Mouse (Mus musculus) stomach, postnatal 0 days (tissue): ENCODE measurements around the gene Pttg1ip. TPM values are rescaled to one million over a fixed set of nuclear protein-coding genes. Genes with fewer than 3 reads are reported as not detected.

ENCODE experiments used
- ATAC-seq: fragments of 200-750 bp; cut with Nextera tagmentation; 2 replicates; pipeline ENCODE4 v1.8.0; 2017; ENCODE audit not compliant: low FRiP score, low TSS enrichment
- DNase-seq: peaks from one replicate; pipeline ENCODE4 v3.0.0-alpha.2; 2016; ENCODE audit warnings: low spot score
- H3K27ac ChIP-seq: fragments of 300-500 bp; sonication (generic); replicated peaks from 2 replicates; pipeline ENCODE4 v1.5.1; 2014; ENCODE audit warnings: mild to moderate bottlenecking, control low read depth
- H3K27me3 ChIP-seq: fragments of 300-500 bp; sonication (generic); 2 replicates; pipeline ENCODE4 v1.6.1; 2014; ENCODE audit warnings: low read length; ENCODE audit not compliant: control insufficient read depth, insufficient read depth
- H3K36me3 ChIP-seq: fragments of 300-500 bp; sonication (generic); 2 replicates; pipeline ENCODE4 v1.6.1; 2014; ENCODE audit warnings: low read length, mixed read lengths; ENCODE audit not compliant: control insufficient read depth, insufficient read depth
- H3K4me1 ChIP-seq: fragments of 300-500 bp; sonication (generic); replicated peaks from 2 replicates; pipeline ENCODE4 v1.6.1; 2014; ENCODE audit warnings: antibody characterized with exemption; ENCODE audit not compliant: control insufficient read depth, insufficient read depth
- H3K4me2 ChIP-seq: fragments of 300-500 bp; sonication (generic); replicated peaks from 2 replicates; pipeline ENCODE4 v1.6.1; 2014; ENCODE audit warnings: low read depth, mild to moderate bottlenecking, control low read depth, moderate library complexity
- H3K4me3 ChIP-seq: fragments of 300-500 bp; sonication (generic); 2 replicates; pipeline ENCODE4 v1.5.1; 2014; ENCODE audit warnings: low read depth, low read length, control low read depth
- H3K9ac ChIP-seq: fragments of 300-500 bp; sonication (generic); 2 replicates; pipeline ENCODE4 v1.6.1; 2014; ENCODE audit warnings: mild to moderate bottlenecking, low read length, control low read depth, mixed read lengths
- H3K9me3 ChIP-seq: fragments of 300-500 bp; sonication (generic); 2 replicates; pipeline ENCODE4 v1.6.1; 2016; ENCODE audit warnings: low read length; ENCODE audit not compliant: control insufficient read depth
- CTCF ChIP-seq: IDR thresholded peaks from 2 replicates; pipeline ENCODE4 v1.5.1; 2016; ENCODE audit warnings: antibody characterized with exemption, low read depth, mild to moderate bottlenecking, moderate library complexity
- EP300 ChIP-seq: optimal IDR thresholded peaks from 2 replicates; pipeline ENCODE3; 2016; ENCODE audit warnings: antibody characterized with exemption
- WGBS: fragments of 180-500 bp; shearing (Covaris S2); extraction: QIAGEN DNeasy Blood & Tissue Kit; methylation state at CpG from one replicate; pipeline ENCODE4 v1.1.7; 2014; 5-methylcytosine and 5-hydroxymethylcytosine counted together
- polyA plus RNA-seq: library from polyadenylated mRNA; unstranded; fragments of >200 nt; fragmentation: Nextera tagmentation; extraction: Ambion mirVana; gene quantifications from 2 replicates; pipeline ENCODE4 v1.2.1, GENCODE M21; 2015

Gene Pttg1ip
- polyA plus RNA-seq, 1 experiment from 2014 or later, result 278 TPM

- Histone ChIP-seq H3K4me3 (peak overlapping the region; percentile 8; the same call in 1 of the 2 replicates), H3K4me1 (peaks cover 8% of the 10 kb centered on the region; the same call in 1 of the 2 replicates), H3K27ac (0 out of 2 replicates have a peak overlapping the region, but pooled peaks have one; percentile 2), H3K4me2 (peak overlapping the region; percentile 71; the same call in 1 of the 2 replicates), H3K27me3 (no peaks in the 10 kb centered on the region), H3K36me3 (0 out of 2 replicates have a peak, but pooled peaks cover 5% of the 10 kb centered on the region), H3K9me3 (no peaks in the 10 kb centered on the region), H3K9ac (no peak overlapping the region)
- no peak for ATAC-seq
- TF ChIP-seq CTCF (no peak), EP300 (no peak)
- no peak for DNase-seq
- WGBS, result 58% methylated on average over 10 of the region's 10 CpGs
These were observed 2.4 kb downstream of the Pttg1ip start for GRCm38 (mm10) chr10:77583795-77584422.

- Histone ChIP-seq H3K27me3 (no peaks in the 10 kb centered on the region), H3K36me3 (peaks cover 13% of the 10 kb centered on the region), H3K4me3 (no peak overlapping the region), H3K27ac (no peak overlapping the region), H3K9me3 (no peaks in the 10 kb centered on the region), H3K4me1 (peaks cover 8% of the 10 kb centered on the region; the same call in 1 of the 2 replicates), H3K4me2 (0 out of 2 replicates have a peak overlapping the region, but pooled peaks have one; percentile 8), H3K9ac (no peak overlapping the region)
- WGBS, result 82% methylated on average over 3 of the region's 3 CpGs
- ATAC-seq, result no peak
- TF ChIP-seq EP300 (no peak), CTCF (no peak)
- no peak for DNase-seq
These were observed 5.1 kb downstream of the Pttg1ip start for GRCm38 (mm10) chr10:77586637-77587036.

GRCm38 (mm10) chr10:77587091-77587775, 5.7 kb downstream of the Pttg1ip start:
- no peak for TF ChIP-seq CTCF
- TF ChIP-seq EP300, result no peak
- Histone ChIP-seq H3K27me3 (no peaks in the 10 kb centered on the region), H3K4me3 (no peak overlapping the region), H3K27ac (no peak overlapping the region), H3K9me3 (no peaks in the 10 kb centered on the region), H3K9ac (no peak overlapping the region), H3K4me1 (peaks cover 8% of the 10 kb centered on the region; the same call in 1 of the 2 replicates), H3K36me3 (peaks cover 13% of the 10 kb centered on the region), H3K4me2 (no peak overlapping the region)
- DNase-seq (no peak), ATAC-seq (no peak)
- WGBS, result 60% methylated on average over 6 of the region's 6 CpGs

GRCm38 (mm10) chr10:77588036-77588435, 6.5 kb downstream of the Pttg1ip start:
- H3K27me3 ChIP-seq, result no peaks in the 10 kb centered on the region
- no peaks in the 10 kb centered on the region for H3K9me3 ChIP-seq
- DNase-seq (no peak), ATAC-seq (no peak)
- peak overlapping the region; percentile 30; the same call in 1 of the 2 replicates for H3K27ac ChIP-seq
- 0 out of 2 replicates have a peak, but pooled peaks cover 4% of the 10 kb centered on the region for H3K4me1 ChIP-seq
- no peak overlapping the region for H3K4me3 ChIP-seq
- H3K4me2 ChIP-seq, result no peak overlapping the region
- TF ChIP-seq CTCF (no peak), EP300 (no peak)
- no peak overlapping the region for H3K9ac ChIP-seq
- H3K36me3 ChIP-seq, result peaks cover 17% of the 10 kb centered on the region
- 78% methylated on average over 2 of the region's 2 CpGs for WGBS

- TF ChIP-seq CTCF (no peak), EP300 (no peak)
- no peak for ATAC-seq
- H3K4me2 ChIP-seq, result no peak overlapping the region
- WGBS, result 70% methylated on average over 7 of the region's 7 CpGs
- no peaks in the 10 kb centered on the region for H3K27me3 ChIP-seq
- H3K9me3 ChIP-seq, result no peaks in the 10 kb centered on the region
- H3K9ac ChIP-seq, result no peak overlapping the region
- peak overlapping the region; percentile 30; the same call in 1 of the 2 replicates for H3K27ac ChIP-seq
- no peak for DNase-seq
- H3K4me3 ChIP-seq, result no peak overlapping the region
- peaks cover 27% of the 10 kb centered on the region for H3K36me3 ChIP-seq
- no peaks in the 10 kb centered on the region for H3K4me1 ChIP-seq
These were observed 7.6 kb downstream of the Pttg1ip start for GRCm38 (mm10) chr10:77589117-77589516.

GRCm38 (mm10) chr10:77589749-77590148, 8.2 kb downstream of the Pttg1ip start:
- Histone ChIP-seq H3K9me3 (no peaks in the 10 kb centered on the region), H3K36me3 (peaks cover 30% of the 10 kb centered on the region), H3K27me3 (no peaks in the 10 kb centered on the region), H3K9ac (no peak overlapping the region), H3K4me1 (no peaks in the 10 kb centered on the region), H3K27ac (peak overlapping the region; percentile 69), H3K4me2 (no peak overlapping the region), H3K4me3 (no peak overlapping the region)
- WGBS, result 73% methylated on average over 8 of the region's 8 CpGs
- ATAC-seq (no peak), DNase-seq (no peak)
- TF ChIP-seq CTCF (no peak), EP300 (no peak)
